Mouse (Mus musculus): Measurements from ENCODE around the gene Atoh7. TPM values are rescaled to one million over a fixed set of nuclear protein-coding genes. Genes with fewer than 3 reads are reported as not detected.

Atoh7 gene
- polyA plus RNA-seq, 1 experiment from 2014 or later = 1.4 TPM

DNA sequence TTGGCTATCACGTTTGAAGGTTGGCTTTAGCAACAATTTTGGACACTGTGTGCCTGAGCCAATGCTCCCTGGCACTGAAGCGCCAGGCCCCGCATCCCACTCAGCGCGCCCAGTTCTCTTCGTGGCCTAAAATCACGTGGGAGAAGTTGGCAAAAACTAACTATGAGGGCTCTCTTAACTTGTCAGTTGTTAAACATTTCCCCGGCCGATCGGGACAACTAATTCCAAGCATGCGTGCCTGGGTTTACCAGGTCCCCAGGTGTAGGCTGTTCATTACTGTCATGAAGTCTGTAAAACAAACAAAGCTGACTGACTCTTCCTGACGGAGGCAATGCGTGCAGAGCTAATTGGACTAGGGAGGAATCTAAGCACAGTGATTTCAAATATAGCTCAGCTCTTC lies 43.2 kb downstream of the Atoh7 start:
- ATAC-seq (ENCODE audit: low FRiP score, low TSS enrichment) (no peak), DNase-seq (no peak)
- Histone ChIP-seq H3K9ac (replicated peaks; ENCODE audit: low read length) (no peak overlapping the region), H3K36me3 (ENCODE audit: control insufficient read depth, insufficient read depth, low read length) (no peaks in the 10 kb centered on the region), H3K4me1 (ENCODE audit: control insufficient read depth, insufficient read depth, low read length) (no peaks in the 10 kb centered on the region), H3K27ac (replicated peaks; ENCODE audit: low read depth, low read length) (no peak overlapping the region), H3K27me3 (ENCODE audit: control insufficient read depth, insufficient read depth, low read length) (no peaks in the 10 kb centered on the region), H3K4me3 (replicated peaks; ENCODE audit: low read depth, low read length) (no peak overlapping the region), H3K9me3 (ENCODE audit: control insufficient read depth, low read length) (no peaks in the 10 kb centered on the region), H3K4me2 (ENCODE audit: low read length) (no peak overlapping the region)
- 89% methylated on average over 13 of the region's 13 CpGs for WGBS

Other genes starting within 250 kb of the Atoh7 start
- 35.9 and 44.3 TPM in 2 replicates for gene Tet1, start 190.7 kb upstream of the Atoh7 start, polyA plus RNA-seq (2014; fragmentation: Nextera tagmentation; extraction: Ambion mirVana)
- 15.3 and 17.9 TPM in 2 replicates for gene Slc25a16, start 179.0 kb upstream of the Atoh7 start, polyA plus RNA-seq (2014; fragmentation: Nextera tagmentation; extraction: Ambion mirVana)
- gene Dna2, start 152.6 kb upstream of the Atoh7 start, polyA plus RNA-seq (2014; fragmentation: Nextera tagmentation; extraction: Ambion mirVana) = 3.2 and 5.8 TPM in 2 replicates
- 59.9 and 60.3 TPM in 2 replicates for gene Rufy2, start 119.4 kb upstream of the Atoh7 start, polyA plus RNA-seq (2014; fragmentation: Nextera tagmentation; extraction: Ambion mirVana)
- 101 TPM in 2 replicates for gene Hnrnph3, start 75.4 kb upstream of the Atoh7 start, polyA plus RNA-seq (2014; fragmentation: Nextera tagmentation; extraction: Ambion mirVana)
- gene Pbld2, start 75.3 kb upstream of the Atoh7 start, polyA plus RNA-seq (2014; fragmentation: Nextera tagmentation; extraction: Ambion mirVana) = 0.79 and 0.89 TPM in 2 replicates
- gene Pbld1, start 39.5 kb upstream of the Atoh7 start, polyA plus RNA-seq (2014; fragmentation: Nextera tagmentation; extraction: Ambion mirVana) = 0.58 and 0.93 TPM in 2 replicates
- gene Mypn, start 104.3 kb downstream of the Atoh7 start, polyA plus RNA-seq (2014; fragmentation: Nextera tagmentation; extraction: Ambion mirVana) = 0.12 and 0.64 TPM in 2 replicates
- gene Herc4, start 144.2 kb downstream of the Atoh7 start, polyA plus RNA-seq (2014; fragmentation: Nextera tagmentation; extraction: Ambion mirVana) = 27.0 and 34.7 TPM in 2 replicates